Mouse (Mus musculus): ENCODE results near the gene Apoc1. TPM values are rescaled to one million over a fixed set of nuclear protein-coding genes. Genes with fewer than 3 reads are reported as not detected.

Gene Apoc1
- total and polyA plus RNA-seq, 2 experiments from 2014 or later, result 5.1 to 9.0 TPM

GRCm38 (mm10) chr7:19717346-19717745 is 24.9 kb upstream of the Apoc1 start:
- Histone ChIP-seq H3K4me3 (ENCODE audit: low read depth, low read length) (no peak overlapping the region), H3K27me3 (ENCODE audit: insufficient read depth, low read length) (no peaks in the 10 kb centered on the region), H3K27ac (ENCODE audit: low read depth, low read length) (no peak overlapping the region), H3K9me3 (ENCODE audit: low read length) (0 out of 2 replicates have a peak, but pooled peaks cover 3% of the 10 kb centered on the region), H3K36me3 (ENCODE audit: insufficient read depth, low read length) (no peaks in the 10 kb centered on the region), H3K9ac (replicated peaks; ENCODE audit: low read length, poor library complexity, severe bottlenecking) (no peak overlapping the region), H3K4me1 (ENCODE audit: insufficient read depth, low read length) (no peaks in the 10 kb centered on the region; the same call in 1 of the 2 replicates), H3K4me2 (ENCODE audit: low read depth, low read length, poor library complexity, severe bottlenecking) (no peak overlapping the region)
- ATAC-seq (ENCODE audit: low FRiP score) (no peak), DNase-seq (ENCODE audit: low spot score) (no peak)
- TF ChIP-seq CTCF (IDR thresholded peaks at IDR 0.05), result no peak
- WGBS, result 97% methylated on average over 4 of the region's 4 CpGs

- no peak overlapping the region for H3K4me3 ChIP-seq (ENCODE audit: low read depth, low read length)
- H3K9me3 ChIP-seq (ENCODE audit: low read length), result 0 out of 2 replicates have a peak, but pooled peaks cover 3% of the 10 kb centered on the region
- no peak for ATAC-seq (ENCODE audit: low FRiP score)
These were observed 24.4 kb upstream of the Apoc1 start for GRCm38 (mm10) chr7:19716822-19717221.

GRCm38 (mm10) chr7:19716055-19716682 is 23.7 kb upstream of the Apoc1 start:
- no peak for TF ChIP-seq CTCF (IDR thresholded peaks at IDR 0.05)
- H3K27ac ChIP-seq (ENCODE audit: low read depth, low read length), result peak overlapping the region; percentile 88
- DNase-seq (ENCODE audit: low spot score), result no peak
- H3K36me3 ChIP-seq (ENCODE audit: insufficient read depth, low read length), result peaks cover 10% of the 10 kb centered on the region
- peak overlapping the region; percentile 46 for H3K4me2 ChIP-seq (ENCODE audit: low read depth, low read length, poor library complexity, severe bottlenecking)
- H3K4me3 ChIP-seq (ENCODE audit: low read depth, low read length), result peak overlapping the region; percentile 28
- peak overlapping the region; percentile 54; the same call in 1 of the 2 replicates for H3K9ac ChIP-seq (replicated peaks; ENCODE audit: low read length, poor library complexity, severe bottlenecking)
- H3K9me3 ChIP-seq (ENCODE audit: low read length), result 0 out of 2 replicates have a peak, but pooled peaks cover 2% of the 10 kb centered on the region
- ATAC-seq (ENCODE audit: low FRiP score), result no peak
- no peaks in the 10 kb centered on the region for H3K27me3 ChIP-seq (ENCODE audit: insufficient read depth, low read length)
- WGBS, result 5% methylated on average over 18 of the region's 18 CpGs
- H3K4me1 ChIP-seq (ENCODE audit: insufficient read depth, low read length), result no peaks in the 10 kb centered on the region; the same call in 1 of the 2 replicates

More at GRCm38 (mm10) chr7:19716822-19717221, 24.4 kb upstream of the Apoc1 start:
- Histone ChIP-seq H3K27me3 (ENCODE audit: insufficient read depth, low read length) (no peaks in the 10 kb centered on the region), H3K36me3 (ENCODE audit: insufficient read depth, low read length) (peaks cover 5% of the 10 kb centered on the region; the same call in 1 of the 2 replicates), H3K27ac (ENCODE audit: low read depth, low read length) (peak overlapping the region; percentile 88), H3K9ac (replicated peaks; ENCODE audit: low read length, poor library complexity, severe bottlenecking) (peak overlapping the region; percentile 54; the same call in 1 of the 2 replicates), H3K4me1 (ENCODE audit: insufficient read depth, low read length) (no peaks in the 10 kb centered on the region; the same call in 1 of the 2 replicates), H3K4me2 (ENCODE audit: low read depth, low read length, poor library complexity, severe bottlenecking) (peak overlapping the region; percentile 46; the same call in 1 of the 2 replicates)
- 85% methylated on average over 2 of the region's 2 CpGs for WGBS
- no peak for DNase-seq (ENCODE audit: low spot score)
- no peak for TF ChIP-seq CTCF (IDR thresholded peaks at IDR 0.05)

GRCm38 (mm10) chr7:19715239-19716054 is 23.0 kb upstream of the Apoc1 start, which contains the start of gene Tomm40:
Gene Tomm40, minus strand, starts transcription at chr7:19715438.
- Histone ChIP-seq H3K4me2 (ENCODE audit: low read depth, low read length, poor library complexity, severe bottlenecking) (peak within 1 kb of the TSS; percentile 97), H3K36me3 (ENCODE audit: insufficient read depth, low read length) (peaks cover 13% of the 10 kb centered on the region), H3K9me3 (ENCODE audit: low read length) (no peaks in the 10 kb centered on the region), H3K4me1 (ENCODE audit: insufficient read depth, low read length) (no peaks in the 10 kb centered on the region; the same call in 1 of the 2 replicates), H3K4me3 (ENCODE audit: low read depth, low read length) (peak within 1 kb of the TSS; percentile 99), H3K27me3 (ENCODE audit: insufficient read depth, low read length) (no peaks in the 10 kb centered on the region), H3K27ac (ENCODE audit: low read depth, low read length) (peak within 1 kb of the TSS; percentile 88), H3K9ac (replicated peaks; ENCODE audit: low read length, poor library complexity, severe bottlenecking) (peak within 1 kb of the TSS; percentile 92)
- TF ChIP-seq CTCF (IDR thresholded peaks at IDR 0.05), result no peak
- peak; percentile 100 for DNase-seq (ENCODE audit: low spot score)
- ATAC-seq (ENCODE audit: low FRiP score), result peak; percentile 98
- WGBS, result under 1% methylated on average over 58 of the region's 59 CpGs

GRCm38 (mm10) chr7:19714836-19715235 is 22.4 kb upstream of the Apoc1 start:
- H3K4me1 ChIP-seq (ENCODE audit: insufficient read depth, low read length), result no peaks in the 10 kb centered on the region; the same call in 1 of the 2 replicates
- ATAC-seq (ENCODE audit: low FRiP score) (no peak), DNase-seq (ENCODE audit: low spot score) (peak; percentile 6)
- no peaks in the 10 kb centered on the region for H3K27me3 ChIP-seq (ENCODE audit: insufficient read depth, low read length)
- no peak for TF ChIP-seq CTCF (IDR thresholded peaks at IDR 0.05)
- peak overlapping the region; percentile 80 for H3K27ac ChIP-seq (ENCODE audit: low read depth, low read length)
- peak overlapping the region; percentile 99 for H3K4me3 ChIP-seq (ENCODE audit: low read depth, low read length)
- no peaks in the 10 kb centered on the region for H3K9me3 ChIP-seq (ENCODE audit: low read length)
- WGBS, result under 1% methylated on average over 37 of the region's 39 CpGs
- peak overlapping the region; percentile 97 for H3K4me2 ChIP-seq (ENCODE audit: low read depth, low read length, poor library complexity, severe bottlenecking)
- peaks cover 14% of the 10 kb centered on the region for H3K36me3 ChIP-seq (ENCODE audit: insufficient read depth, low read length)
- H3K9ac ChIP-seq (replicated peaks; ENCODE audit: low read length, poor library complexity, severe bottlenecking), result peak overlapping the region; percentile 92

Measured in midbrain, postnatal 0 days (tissue).